ENCODE assay signal across 26 mouse cellular contexts in the genomic region with DNA sequence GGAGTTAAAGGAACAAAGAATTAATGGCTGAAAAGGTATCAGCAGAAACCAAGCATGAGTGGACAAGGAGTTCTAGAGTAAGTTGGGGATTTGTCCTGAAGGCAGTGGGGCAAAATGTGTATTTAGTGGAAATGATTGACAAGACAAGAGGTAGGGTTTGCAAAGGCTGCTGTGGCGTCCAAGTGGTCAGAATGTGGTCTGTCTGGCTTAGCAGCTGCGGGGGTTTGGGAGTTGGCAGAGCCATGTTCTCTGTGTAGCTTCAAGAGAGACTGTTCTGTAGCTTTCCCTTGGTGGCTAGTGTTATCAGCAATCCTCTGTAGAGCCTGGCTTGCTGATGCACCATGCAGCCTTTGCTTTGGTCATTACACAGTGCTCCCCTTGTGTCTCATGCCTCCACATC.
DNase-seq lines count a peak whose midpoint lies in the region; ATAC-seq and TF ChIP-seq lines count a peak whose summit lies in the region.
"Had no signal": no experiment of that assay in that cellular context is flagged by ENCODE, and none has a peak within 500 bp of the region (broad histone marks: within the 10 kb centered on the region; RNA-seq: fewer than 3 reads in every experiment).

No protein-coding gene starts in this region.

- peak; percentile 26 for TF ChIP-seq EP300 in lung, postnatal 0 days (IDR thresholded peaks at IDR 0.05)

- no peak for TF ChIP-seq POLR2A in lung, adult 2 months (IDR thresholded peaks at IDR 0.05; ENCODE audit: borderline replicate concordance, extremely low read depth, low read depth, low read length)

- no peak overlapping the region for H3K9ac ChIP-seq in kidney, embryonic 14.5 days (ENCODE audit: low read depth, low read length)
- H3K9ac ChIP-seq in lung, embryonic 16.5 days (ENCODE audit: low read length) = no peak overlapping the region
- H3K9ac ChIP-seq in lung, postnatal 0 days (replicated peaks; ENCODE audit: low read depth) = no peak overlapping the region
- H3K9ac ChIP-seq: intestine, embryonic 15.5 days; limb, embryonic 12.5 days; liver, embryonic 15.5 days; neural tube, embryonic 15.5 days had no signal

- peak; percentile 7 for DNase-seq in kidney, adult 9 months
- no peak for DNase-seq in lung, adult 2 months
- peak; percentile 72 for DNase-seq in lung, postnatal 0 days (ENCODE audit: low spot score)
- no peak for DNase-seq in heart, adult 11 months
- no peak for DNase-seq in gastrocnemius, adult 8-10 months (ENCODE audit: low spot score in 2 of 2)
- DNase-seq: adrenal gland, postnatal 10 days; cerebellum, adult 9-10 months; cerebellum, postnatal 36 days; gastrocnemius, postnatal 36 days; heart, postnatal 14 days; midbrain, embryonic 14.5 days; retina, postnatal 1 day; right cerebral cortex, postnatal 14 days had no signal

- H3K27me3 ChIP-seq in kidney, embryonic 14.5 days (ENCODE audit: control insufficient read depth, insufficient read depth, low read length) = no peaks in the 10 kb centered on the region
- H3K27me3 ChIP-seq in lung, embryonic 16.5 days (ENCODE audit: control insufficient read depth, insufficient read depth, low read depth, low read length) = no peaks in the 10 kb centered on the region
- no peaks in the 10 kb centered on the region for H3K27me3 ChIP-seq in lung, postnatal 0 days (replicated peaks; ENCODE audit: insufficient read depth, low read length)
- H3K27me3 ChIP-seq: intestine, embryonic 15.5 days; limb, embryonic 12.5 days; liver, embryonic 15.5 days; neural tube, embryonic 15.5 days had no signal

- H3K36me3 ChIP-seq in kidney, embryonic 14.5 days (ENCODE audit: control insufficient read depth, insufficient read depth, low read length) = no peaks in the 10 kb centered on the region
- no peaks in the 10 kb centered on the region for H3K36me3 ChIP-seq in lung, embryonic 16.5 days (ENCODE audit: control insufficient read depth, insufficient read depth, low read length)
- no peaks in the 10 kb centered on the region for H3K36me3 ChIP-seq in lung, postnatal 0 days (ENCODE audit: insufficient read depth, low read length)
- H3K36me3 ChIP-seq: G1E; intestine, embryonic 15.5 days; limb, embryonic 12.5 days; liver, embryonic 15.5 days; neural tube, embryonic 15.5 days had no signal

- H3K27ac ChIP-seq in kidney, embryonic 14.5 days (ENCODE audit: low read depth, low read length) = no peak overlapping the region
- H3K27ac ChIP-seq in lung, embryonic 16.5 days (ENCODE audit: low read length) = peak overlapping the region; percentile 63
- no peak overlapping the region for H3K27ac ChIP-seq in lung, postnatal 0 days (ENCODE audit: low read length)
- H3K27ac ChIP-seq: hindbrain, postnatal 0 days; intestine, embryonic 15.5 days; kidney, postnatal 0 days; layer of hippocampus, adult 2 months; left cerebral cortex, adult 2 months; limb, embryonic 12.5 days; liver, embryonic 15.5 days; neural tube, embryonic 15.5 days had no signal

- no peak for TF ChIP-seq CTCF in lung, adult 2 months (IDR thresholded peaks at IDR 0.05; ENCODE audit: insufficient read depth, low read length)
- no peak for TF ChIP-seq CTCF in lung, postnatal 0 days (IDR thresholded peaks at IDR 0.05)

- no peak overlapping the region for H3K4me2 ChIP-seq in kidney, embryonic 14.5 days (replicated peaks; ENCODE audit: low read depth, low read length)
- no peak overlapping the region for H3K4me2 ChIP-seq in lung, embryonic 16.5 days (ENCODE audit: low read depth, low read length)
- no peak overlapping the region for H3K4me2 ChIP-seq in lung, postnatal 0 days (replicated peaks; ENCODE audit: low read depth, low read length)
- H3K4me2 ChIP-seq: intestine, embryonic 15.5 days; limb, embryonic 12.5 days; liver, embryonic 15.5 days; neural tube, embryonic 15.5 days had no signal

- 64% methylated on average over 2 of the region's 2 CpGs for WGBS in kidney, embryonic 14.5 days
- WGBS in lung, embryonic 16.5 days = 43% methylated on average over 2 of the region's 2 CpGs
- 40% methylated on average over 2 of the region's 2 CpGs for WGBS in lung, adult 2 months
- 30% methylated on average over 2 of the region's 2 CpGs for WGBS in lung, postnatal 0 days

- no peak overlapping the region for H3K4me3 ChIP-seq in kidney, embryonic 14.5 days (ENCODE audit: low read length)
- H3K4me3 ChIP-seq in lung, embryonic 16.5 days (ENCODE audit: low read length) = no peak overlapping the region
- H3K4me3 ChIP-seq in lung, adult 2 months (replicated peaks; ENCODE audit: extremely low read depth, low read depth, low read length) = no peak overlapping the region
- no peak overlapping the region for H3K4me3 ChIP-seq in lung, postnatal 0 days (ENCODE audit: low read depth, low read length)
- H3K4me3 ChIP-seq: intestine, embryonic 15.5 days; layer of hippocampus, adult 2 months; left cerebral cortex, adult 2 months; limb, embryonic 12.5 days; liver, embryonic 15.5 days; neural tube, embryonic 15.5 days had no signal

- ATAC-seq in kidney, embryonic 14.5 days (ENCODE audit: low FRiP score, low TSS enrichment) = no peak
- ATAC-seq in lung, embryonic 16.5 days (ENCODE audit: low read depth) = peak; percentile 57
- peak; percentile 73 for ATAC-seq in lung, postnatal 0 days
- no peak for ATAC-seq in granulocyte monocyte progenitor cell, adult 5-6 weeks (replicated peaks; ENCODE audit: poor library complexity, severe bottlenecking)
- ATAC-seq: forebrain, embryonic 14.5 days; hindbrain, postnatal 0 days; intestine, embryonic 15.5 days had no signal

- no peaks in the 10 kb centered on the region for H3K4me1 ChIP-seq in kidney, embryonic 14.5 days (ENCODE audit: control insufficient read depth, insufficient read depth, low read length)
- peaks cover 3% of the 10 kb centered on the region; the same call in 1 of the 2 replicates for H3K4me1 ChIP-seq in lung, embryonic 16.5 days (replicated peaks; ENCODE audit: control insufficient read depth, insufficient read depth, low read length)
- no peaks in the 10 kb centered on the region for H3K4me1 ChIP-seq in lung, adult 2 months (ENCODE audit: control insufficient read depth, insufficient read depth, low read length)
- H3K4me1 ChIP-seq in lung, postnatal 0 days (ENCODE audit: insufficient read depth, low read depth, low read length) = peaks cover 5% of the 10 kb centered on the region; the same call in 1 of the 2 replicates
- H3K4me1 ChIP-seq: intestine, embryonic 15.5 days; limb, embryonic 12.5 days; liver, embryonic 15.5 days; neural tube, embryonic 15.5 days had no signal

- no peaks in the 10 kb centered on the region for H3K9me3 ChIP-seq in kidney, embryonic 14.5 days (ENCODE audit: control insufficient read depth, low read length)
- H3K9me3 ChIP-seq in lung, embryonic 16.5 days (ENCODE audit: control insufficient read depth, low read length) = no peaks in the 10 kb centered on the region
- H3K9me3 ChIP-seq in lung, postnatal 0 days (ENCODE audit: low read length) = no peaks in the 10 kb centered on the region
- H3K9me3 ChIP-seq: G1E; intestine, embryonic 15.5 days; limb, embryonic 12.5 days; liver, embryonic 15.5 days; neural tube, embryonic 15.5 days had no signal

Comparison
In these comparisons a context has a peak if more than half of its experiments do, and no peak if none do; other contexts are left out.
1. DNase-seq: peak in kidney, adult 9 months (single experiment) and lung, postnatal 0 days (single experiment); none in lung, adult 2 months (single experiment), heart, adult 11 months (single experiment) and gastrocnemius, adult 8-10 months (0 of 2).
2. ATAC-seq: peak in lung, embryonic 16.5 days (single experiment) and lung, postnatal 0 days (single experiment); none in kidney, embryonic 14.5 days (single experiment) and granulocyte monocyte progenitor cell, adult 5-6 weeks (single experiment).